Mouse (Mus musculus) forebrain, embryonic 11.5 days (tissue): ENCODE data around the gene Pus10. TPM values are rescaled to one million over a fixed set of nuclear protein-coding genes. Genes with fewer than 3 reads are reported as not detected.

ENCODE experiments used
- ATAC-seq: fragments of 200-750 bp; cut with Nextera tagmentation; replicated peaks from 2 replicates; pipeline ENCODE4 v1.8.0; 2017; ENCODE audit warnings: moderate TSS enrichment; ENCODE audit not compliant: low FRiP score
- DNase-seq: peaks from one replicate; pipeline ENCODE4 v3.0.0-alpha.2; 2017; ENCODE audit warnings: low spot score
- H3K27ac ChIP-seq: fragments of 300-500 bp; sonication (generic); 2 replicates; pipeline ENCODE4 v1.5.1; 2014; ENCODE audit warnings: low read depth, low read length
- H3K27me3 ChIP-seq: fragments of 300-500 bp; sonication (generic); 2 replicates; pipeline ENCODE4 v1.6.1; 2014; ENCODE audit warnings: mild to moderate bottlenecking, low read length, mixed read lengths; ENCODE audit not compliant: control insufficient read depth, insufficient read depth
- H3K36me3 ChIP-seq: fragments of 300-500 bp; sonication (generic); 2 replicates; pipeline ENCODE4 v1.6.1; 2014; ENCODE audit warnings: mild to moderate bottlenecking, low read length, moderate library complexity, mixed read lengths; ENCODE audit not compliant: control insufficient read depth, insufficient read depth
- H3K4me1 ChIP-seq: fragments of 300-500 bp; sonication (generic); replicated peaks from 2 replicates; pipeline ENCODE4 v1.6.1; 2014; ENCODE audit warnings: low read length, mixed read lengths; ENCODE audit not compliant: control insufficient read depth, insufficient read depth
- H3K4me2 ChIP-seq: fragments of 300-500 bp; sonication (generic); 2 replicates; pipeline ENCODE4 v1.6.1; 2014; ENCODE audit warnings: low read depth, mild to moderate bottlenecking, low read length, moderate library complexity, mixed read lengths; ENCODE audit not compliant: severe bottlenecking
- H3K4me3 ChIP-seq: fragments of 300-500 bp; sonication (generic); 2 replicates; pipeline ENCODE4 v1.5.1; 2014; ENCODE audit warnings: low read depth, low read length
- H3K9ac ChIP-seq: fragments of 300-500 bp; sonication (generic); 2 replicates; pipeline ENCODE4 v1.6.1; 2014; ENCODE audit warnings: low read length
- H3K9me3 ChIP-seq: fragments of 300-500 bp; sonication (generic); 2 replicates; pipeline ENCODE4 v1.6.1; 2016; ENCODE audit warnings: low read length, mixed read lengths; ENCODE audit not compliant: control insufficient read depth
- WGBS: fragments of 180-500 bp; shearing (Covaris S2); extraction: QIAGEN DNeasy Blood & Tissue Kit; methylation state at CpG from one replicate; pipeline ENCODE4 v1.1.7; 2014; 5-methylcytosine and 5-hydroxymethylcytosine counted together
- polyA plus RNA-seq: library from polyadenylated mRNA; unstranded; fragments of >200 nt; fragmentation: Nextera tagmentation; extraction: Ambion mirVana; gene quantifications from 2 replicates; pipeline ENCODE4 v1.2.1, GENCODE M21; 2014

Gene Pus10
- polyA plus RNA-seq, 1 experiment from 2014 or later: 30.8 TPM

DNA sequence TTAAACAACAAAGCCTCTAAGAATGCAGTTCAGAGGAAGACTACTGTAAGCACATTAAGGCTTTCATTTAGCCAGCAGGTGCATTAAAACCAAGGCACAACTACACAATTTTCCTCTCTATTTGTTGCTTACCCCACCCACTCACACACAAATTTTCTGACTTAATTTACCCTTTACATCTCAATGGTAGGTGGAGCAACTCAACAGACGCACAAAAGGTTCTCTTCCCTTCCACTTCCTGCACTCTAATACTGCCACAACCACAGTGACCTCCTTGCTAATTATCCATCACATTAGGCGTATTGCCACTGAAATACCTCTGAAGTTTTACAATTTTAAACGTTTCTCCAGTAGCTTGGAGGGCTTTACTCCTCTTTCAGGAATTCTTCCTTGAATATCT lies 11.8 kb upstream of the Pus10 start:
- H3K36me3 ChIP-seq: no peaks in the 10 kb centered on the region; the same call in 1 of the 2 replicates
- no peak overlapping the region for H3K4me3 ChIP-seq
- no peak overlapping the region for H3K4me2 ChIP-seq
- DNase-seq (no peak), ATAC-seq (no peak)
- no peaks in the 10 kb centered on the region for H3K4me1 ChIP-seq
- 54% methylated on average over 3 of the region's 3 CpGs for WGBS
- no peak overlapping the region for H3K9ac ChIP-seq
- no peak overlapping the region for H3K27ac ChIP-seq
- no peaks in the 10 kb centered on the region for H3K27me3 ChIP-seq
- H3K9me3 ChIP-seq: no peaks in the 10 kb centered on the region

DNA sequence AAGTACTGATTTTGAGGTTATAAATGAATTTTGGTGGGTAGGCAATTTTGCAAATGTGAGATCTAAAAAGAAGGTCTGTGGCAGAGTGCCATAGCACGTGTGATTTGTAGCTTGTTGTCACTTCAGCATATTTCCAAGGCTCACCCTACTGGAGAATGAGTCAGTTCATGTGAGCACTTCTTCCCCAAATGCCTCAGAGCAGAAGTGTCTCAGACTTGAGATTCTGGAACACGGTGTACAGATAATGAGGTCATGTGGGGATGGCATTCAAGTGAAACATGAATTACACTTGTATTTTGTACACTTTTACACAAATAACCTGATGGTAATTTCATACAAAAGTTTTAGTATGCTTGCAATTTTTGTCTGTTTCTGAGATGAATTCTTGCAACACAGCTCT lies 7.7 kb upstream of the Pus10 start:
- H3K36me3 ChIP-seq: no peaks in the 10 kb centered on the region
- H3K4me3 ChIP-seq: no peak overlapping the region
- H3K9ac ChIP-seq: no peak overlapping the region
- H3K4me2 ChIP-seq: no peak overlapping the region
- H3K4me1 ChIP-seq: no peaks in the 10 kb centered on the region
- no peaks in the 10 kb centered on the region for H3K27me3 ChIP-seq
- DNase-seq (no peak), ATAC-seq (no peak)
- H3K27ac ChIP-seq: no peak overlapping the region
- WGBS: 92% methylated on average over 2 of the region's 2 CpGs
- no peaks in the 10 kb centered on the region for H3K9me3 ChIP-seq

DNA sequence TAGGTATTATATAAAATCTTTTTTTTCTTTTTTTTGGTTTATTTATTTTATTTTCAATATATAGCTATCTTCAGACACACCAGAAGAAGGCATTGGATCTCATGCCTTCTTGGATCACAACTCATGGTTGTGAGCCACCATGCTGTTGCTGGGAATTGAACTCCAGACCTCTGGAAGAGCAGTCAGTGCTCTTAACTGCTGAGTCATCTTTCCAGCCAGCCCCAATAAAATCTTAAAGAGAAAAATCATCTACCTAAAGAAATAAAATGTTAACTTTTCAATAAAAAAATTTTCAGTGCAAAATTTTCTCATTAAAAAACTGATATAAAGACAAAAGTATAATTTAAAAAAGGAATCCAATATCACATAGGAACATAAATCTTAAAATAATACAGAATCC lies 1.2 kb upstream of the Pus10 start:
- Histone ChIP-seq H3K4me1 (no peaks in the 10 kb centered on the region), H3K27me3 (no peaks in the 10 kb centered on the region), H3K4me3 (no peak overlapping the region), H3K4me2 (no peak overlapping the region), H3K9me3 (no peaks in the 10 kb centered on the region), H3K27ac (no peak overlapping the region), H3K36me3 (no peaks in the 10 kb centered on the region), H3K9ac (no peak overlapping the region)
- no peak for ATAC-seq
- DNase-seq: no peak

DNA sequence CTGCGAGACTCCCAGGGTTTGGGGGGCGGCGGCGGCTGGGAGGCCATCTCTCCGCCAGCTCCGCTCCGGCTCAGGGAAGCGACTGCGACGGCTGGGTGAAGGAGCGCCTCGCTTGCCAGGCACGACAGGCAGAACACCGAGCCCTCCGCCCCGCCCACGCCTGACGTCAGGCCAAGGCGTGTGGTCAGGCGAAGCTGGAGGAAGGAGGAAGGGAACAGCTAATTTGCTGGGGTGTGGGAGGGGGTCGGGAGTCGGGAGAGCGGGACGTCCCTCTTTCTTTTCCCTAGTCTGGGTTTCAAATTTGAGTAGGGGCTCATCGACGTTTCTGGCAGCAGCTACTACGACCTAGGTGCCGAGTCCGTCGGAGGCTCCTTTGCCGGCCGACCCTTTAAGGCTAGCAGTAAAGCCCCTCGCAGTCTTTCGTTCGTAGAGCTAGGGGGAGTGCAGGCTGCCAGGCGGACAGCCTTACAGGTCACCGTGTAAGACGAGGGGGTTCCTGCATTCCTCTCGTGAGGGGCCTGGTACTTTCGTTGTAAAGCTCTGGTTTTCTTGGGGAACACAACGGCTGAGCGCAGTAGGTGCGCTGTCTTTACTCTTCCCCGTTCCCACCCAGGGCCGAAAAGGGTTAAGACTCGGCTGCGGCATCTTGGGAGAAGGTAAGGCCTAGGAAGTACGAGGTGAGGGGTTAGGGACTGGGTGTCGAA lies 476 bp downstream of the Pus10 start, which contains the start of gene Pex13:
TSS of gene Pex13 (minus strand) at position 162 of the 704 bp plus-strand sequence.
- Histone ChIP-seq H3K4me3 (peak within 1 kb of the TSS; percentile 91), H3K4me2 (peak within 1 kb of the TSS; percentile 64), H3K27me3 (no peaks in the 10 kb centered on the region), H3K36me3 (no peaks in the 10 kb centered on the region), H3K27ac (peak within 1 kb of the TSS; percentile 86), H3K4me1 (no peaks in the 10 kb centered on the region), H3K9ac (peak within 1 kb of the TSS; percentile 90), H3K9me3 (no peaks in the 10 kb centered on the region)
- peak; percentile 99 for DNase-seq
- under 1% methylated on average over 49 of the region's 49 CpGs for WGBS
- peak; percentile 99 for ATAC-seq

DNA sequence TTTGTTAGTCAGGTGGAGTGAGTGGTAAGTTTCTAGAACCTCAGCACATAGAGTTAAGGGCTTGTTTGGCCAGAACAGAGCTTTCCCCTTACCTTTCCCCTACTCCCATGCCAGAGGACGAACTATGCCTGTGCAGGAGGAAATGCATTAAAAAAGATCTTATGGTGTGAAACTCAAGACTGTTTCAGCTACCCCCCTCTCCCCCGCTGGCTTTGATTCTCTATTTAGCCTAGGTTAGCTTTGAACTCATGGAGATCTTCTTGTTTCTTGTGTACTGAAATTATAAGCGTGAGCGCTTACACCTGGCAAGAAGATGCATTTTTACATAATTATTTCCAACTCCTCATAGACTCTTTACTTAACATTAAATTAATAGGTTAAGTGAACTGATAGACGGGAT lies 1.1 kb downstream of the Pus10 start:
- Histone ChIP-seq H3K36me3 (no peaks in the 10 kb centered on the region), H3K4me3 (peak overlapping the region; percentile 91), H3K27me3 (no peaks in the 10 kb centered on the region), H3K4me1 (no peaks in the 10 kb centered on the region), H3K4me2 (peak overlapping the region; percentile 64), H3K9ac (peak overlapping the region; percentile 90), H3K27ac (peak overlapping the region; percentile 78), H3K9me3 (no peaks in the 10 kb centered on the region)
- ATAC-seq (no peak; the same call in 1 of the 2 replicates), DNase-seq (no peak)
- WGBS: 12% methylated on average over 5 of the region's 5 CpGs

DNA sequence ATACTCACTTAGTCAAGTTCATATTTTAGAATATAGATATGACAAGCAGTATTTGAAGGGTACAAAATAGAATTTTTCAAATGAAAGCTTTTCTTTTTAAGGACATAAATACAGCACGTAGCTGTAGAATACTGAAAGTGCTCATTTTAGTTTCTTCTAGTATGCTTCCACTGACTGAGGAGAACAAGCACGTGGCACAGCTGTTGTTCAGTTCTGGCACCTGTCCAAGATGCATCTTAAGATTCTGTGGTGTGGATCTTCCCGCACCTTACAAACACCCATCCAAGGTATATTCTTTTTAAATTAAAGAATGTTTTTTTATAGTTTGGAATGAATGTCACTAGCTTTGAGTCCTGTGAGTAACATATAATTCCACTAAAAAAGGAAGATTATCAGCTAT lies 1.7 kb downstream of the Pus10 start:
- no peaks in the 10 kb centered on the region for H3K36me3 ChIP-seq
- H3K27me3 ChIP-seq: no peaks in the 10 kb centered on the region
- no peak overlapping the region for H3K27ac ChIP-seq
- no peak overlapping the region for H3K9ac ChIP-seq
- no peak for DNase-seq
- no peaks in the 10 kb centered on the region for H3K9me3 ChIP-seq
- peak overlapping the region; percentile 64; the same call in 1 of the 2 replicates for H3K4me2 ChIP-seq
- H3K4me3 ChIP-seq: peak overlapping the region; percentile 91
- ATAC-seq: no peak
- no peaks in the 10 kb centered on the region for H3K4me1 ChIP-seq
- WGBS: 64% methylated on average over 3 of the region's 3 CpGs

DNA sequence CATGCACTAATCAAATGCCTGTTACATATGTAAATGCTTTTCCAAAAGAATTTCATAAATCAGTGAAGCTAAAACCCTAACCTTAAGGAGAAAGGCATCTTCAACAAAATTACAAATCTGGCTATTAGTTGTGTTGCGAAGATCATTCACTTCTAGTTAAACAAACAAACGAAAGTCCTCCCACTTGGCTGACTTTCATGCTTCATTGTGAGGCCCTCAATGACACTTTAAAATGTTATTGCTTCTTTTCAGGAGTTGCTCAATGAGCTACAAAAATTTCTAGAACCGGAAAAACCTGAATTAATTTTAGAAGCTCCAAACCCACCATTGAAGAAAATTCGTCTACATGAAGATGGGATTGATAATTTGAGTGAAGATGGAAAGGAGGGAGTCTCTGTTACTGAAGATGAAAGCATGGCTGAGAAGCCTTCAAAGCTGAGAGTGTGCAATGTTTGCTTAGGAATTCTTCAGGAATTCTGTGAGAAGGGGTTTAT lies 6.8 kb downstream of the Pus10 start:
- ATAC-seq (no peak), DNase-seq (no peak)
- Histone ChIP-seq H3K4me2 (no peak overlapping the region), H3K9me3 (no peaks in the 10 kb centered on the region), H3K27me3 (no peaks in the 10 kb centered on the region), H3K27ac (no peak overlapping the region), H3K36me3 (peaks cover 3% of the 10 kb centered on the region), H3K4me3 (no peak overlapping the region), H3K4me1 (no peaks in the 10 kb centered on the region), H3K9ac (no peak overlapping the region)
- 89% methylated on average over 4 of the region's 4 CpGs for WGBS

DNA sequence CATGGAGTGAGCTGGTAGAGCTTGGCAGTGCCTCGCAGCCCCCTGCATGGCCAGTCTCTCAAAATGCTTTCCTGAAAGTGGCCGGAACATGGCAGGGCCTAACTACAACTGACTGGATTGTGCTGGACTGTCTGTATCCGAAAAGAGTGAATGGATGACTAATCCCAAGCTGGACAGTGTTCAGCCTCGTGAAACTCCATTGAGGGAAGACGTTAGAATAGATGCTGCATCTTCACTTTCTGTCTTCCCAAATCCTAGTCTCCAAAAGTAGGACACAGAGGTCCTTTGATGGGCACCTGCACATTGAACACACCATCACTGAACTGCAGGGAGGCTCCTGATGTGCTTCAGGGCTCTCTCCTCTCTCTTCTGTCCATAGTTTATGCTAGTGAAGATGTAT lies 10.6 kb downstream of the Pus10 start:
- peaks cover 3% of the 10 kb centered on the region for H3K36me3 ChIP-seq
- no peaks in the 10 kb centered on the region for H3K27me3 ChIP-seq
- H3K4me3 ChIP-seq: no peak overlapping the region
- ATAC-seq (no peak), DNase-seq (no peak)
- H3K4me1 ChIP-seq: no peaks in the 10 kb centered on the region
- no peaks in the 10 kb centered on the region for H3K9me3 ChIP-seq
- 88% methylated on average over 5 of the region's 5 CpGs for WGBS
- no peak overlapping the region for H3K4me2 ChIP-seq
- no peak overlapping the region for H3K9ac ChIP-seq
- H3K27ac ChIP-seq: no peak overlapping the region
